Mouse (Mus musculus) erythroblast, embryonic 14.5 days (primary cell): ENCODE measurements around the gene Nhsl1.

ENCODE experiments used
- GATA1 ChIP-seq: IDR thresholded peaks from 2 replicates; pipeline ENCODE4 v1.6.1; 2012; ENCODE audit warnings: low read length, inconsistent platforms, mixed read lengths
- TAL1 ChIP-seq: IDR thresholded peaks from 3 replicates; pipeline ENCODE4 v1.6.1; 2012; ENCODE audit warnings: low read length, inconsistent platforms, mixed read lengths

- TF ChIP-seq GATA1 (no peak), TAL1 (no peak)
Observed at GRCm38 (mm10) chr10:18337725-18338124, 18.9 kb downstream of the Nhsl1 start.
